Mouse (Mus musculus): Measurements from ENCODE around the gene Xpc. TPM values are rescaled to one million over a fixed set of nuclear protein-coding genes. Genes with fewer than 3 reads are reported as not detected.
"Not testable (repeated sequence)": the region's sequence is repeated elsewhere in the genome, so short reads cannot be mapped to it uniquely, and the experiment has no call there.

Xpc gene
- polyA plus RNA-seq, 1 experiment from 2014 or later = 21.0 TPM

- Histone ChIP-seq H3K27ac (no peak overlapping the region), H3K36me3 (peaks cover 95% of the 10 kb centered on the region), H3K9me3 (no peaks in the 10 kb centered on the region), H3K4me2 (no peak overlapping the region), H3K4me1 (no peaks in the 10 kb centered on the region), H3K9ac (no peak overlapping the region), H3K4me3 (no peak overlapping the region), H3K27me3 (no peaks in the 10 kb centered on the region)
- 85% methylated on average over 10 of the region's 10 CpGs for WGBS
- no peak for ATAC-seq (ENCODE audit: insufficient number of reproducible peaks, insufficient read depth, low FRiP score, low TSS enrichment, low read depth)
Measured at GRCm38 (mm10) chr6:91489872-91490271, 25.8 kb downstream of the Xpc start.

DNA sequence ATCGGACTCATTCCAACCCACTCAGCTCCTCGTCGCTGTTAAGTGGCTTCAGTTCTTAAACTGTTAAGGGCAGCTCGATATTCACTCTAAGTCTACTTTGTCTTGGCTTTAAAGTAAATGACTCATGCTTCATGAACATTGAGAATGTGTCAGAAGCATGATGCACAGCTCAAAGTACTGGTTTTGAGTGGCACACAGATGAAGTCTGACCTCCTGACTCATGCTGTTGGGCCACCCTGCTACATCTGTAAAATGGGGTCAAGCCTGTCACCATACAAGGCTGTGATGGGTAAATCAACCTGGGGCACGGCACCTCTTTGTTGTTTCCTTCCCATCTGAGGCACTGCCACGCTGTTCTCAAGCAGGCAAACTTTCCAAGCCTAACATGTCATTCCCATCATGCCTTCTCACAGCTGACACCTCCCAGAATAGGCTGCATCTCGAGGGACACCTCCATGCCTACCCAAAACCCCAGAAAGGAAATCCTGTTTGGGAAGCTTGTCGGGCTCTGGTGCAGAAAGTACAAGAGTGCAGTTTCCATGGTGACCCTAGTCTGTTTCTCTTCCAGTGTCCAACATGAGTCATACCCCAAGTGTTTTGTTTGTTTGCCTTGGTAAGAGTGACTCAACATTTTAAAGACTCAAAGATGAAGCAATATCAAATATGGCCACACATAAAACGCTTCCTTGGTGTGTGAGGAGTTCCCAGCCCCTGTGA lies 27.0 kb downstream of the Xpc start:
- Histone ChIP-seq H3K27me3 (no peaks in the 10 kb centered on the region), H3K4me3 (no peak overlapping the region), H3K9me3 (no peaks in the 10 kb centered on the region), H3K4me1 (no peaks in the 10 kb centered on the region), H3K9ac (no peak overlapping the region), H3K4me2 (no peak overlapping the region), H3K36me3 (peaks cover 97% of the 10 kb centered on the region), H3K27ac (no peak overlapping the region)
- no peak for ATAC-seq (ENCODE audit: insufficient number of reproducible peaks, insufficient read depth, low FRiP score, low TSS enrichment, low read depth)
- WGBS = 82% methylated on average over 9 of the region's 9 CpGs

- peaks cover 98% of the 10 kb centered on the region for H3K36me3 ChIP-seq
- H3K4me3 ChIP-seq = no peak overlapping the region
- no peak overlapping the region for H3K9ac ChIP-seq
- no peak for ATAC-seq (ENCODE audit: insufficient number of reproducible peaks, insufficient read depth, low FRiP score, low TSS enrichment, low read depth)
- H3K4me1 ChIP-seq = no peaks in the 10 kb centered on the region
- H3K27me3 ChIP-seq = no peaks in the 10 kb centered on the region
- no peaks in the 10 kb centered on the region for H3K9me3 ChIP-seq
- no peak overlapping the region for H3K4me2 ChIP-seq
- WGBS = 91% methylated on average over 15 of the region's 15 CpGs
- H3K27ac ChIP-seq = no peak overlapping the region
Measured at GRCm38 (mm10) chr6:91486736-91487453, 28.8 kb downstream of the Xpc start.

- no peaks in the 10 kb centered on the region for H3K4me1 ChIP-seq
- no peak for ATAC-seq (ENCODE audit: insufficient number of reproducible peaks, insufficient read depth, low FRiP score, low TSS enrichment, low read depth)
- H3K27ac ChIP-seq = no peak overlapping the region
- H3K9ac ChIP-seq = no peak overlapping the region
- no peaks in the 10 kb centered on the region for H3K27me3 ChIP-seq
- 91% methylated on average over 2 of the region's 2 CpGs for WGBS
- H3K4me3 ChIP-seq = no peak overlapping the region
- no peaks in the 10 kb centered on the region for H3K9me3 ChIP-seq
- H3K4me2 ChIP-seq = no peak overlapping the region
- H3K36me3 ChIP-seq = peaks cover 99% of the 10 kb centered on the region
Measured at GRCm38 (mm10) chr6:91483371-91483770, 32.3 kb downstream of the Xpc start.

- no peak overlapping the region for H3K4me2 ChIP-seq
- WGBS = 92% methylated on average over 2 of the region's 2 CpGs
- peaks cover 27% of the 10 kb centered on the region for H3K4me1 ChIP-seq
- no peak overlapping the region for H3K9ac ChIP-seq
- no peak overlapping the region for H3K4me3 ChIP-seq
- H3K27ac ChIP-seq = no peak overlapping the region
- H3K9me3 ChIP-seq = no peaks in the 10 kb centered on the region
- H3K27me3 ChIP-seq = no peaks in the 10 kb centered on the region
- peaks cover 48% of the 10 kb centered on the region for H3K36me3 ChIP-seq
- no peak for ATAC-seq (ENCODE audit: insufficient number of reproducible peaks, insufficient read depth, low FRiP score, low TSS enrichment, low read depth)
Measured at GRCm38 (mm10) chr6:91476541-91476940, 39.1 kb downstream of the Xpc start.

DNA sequence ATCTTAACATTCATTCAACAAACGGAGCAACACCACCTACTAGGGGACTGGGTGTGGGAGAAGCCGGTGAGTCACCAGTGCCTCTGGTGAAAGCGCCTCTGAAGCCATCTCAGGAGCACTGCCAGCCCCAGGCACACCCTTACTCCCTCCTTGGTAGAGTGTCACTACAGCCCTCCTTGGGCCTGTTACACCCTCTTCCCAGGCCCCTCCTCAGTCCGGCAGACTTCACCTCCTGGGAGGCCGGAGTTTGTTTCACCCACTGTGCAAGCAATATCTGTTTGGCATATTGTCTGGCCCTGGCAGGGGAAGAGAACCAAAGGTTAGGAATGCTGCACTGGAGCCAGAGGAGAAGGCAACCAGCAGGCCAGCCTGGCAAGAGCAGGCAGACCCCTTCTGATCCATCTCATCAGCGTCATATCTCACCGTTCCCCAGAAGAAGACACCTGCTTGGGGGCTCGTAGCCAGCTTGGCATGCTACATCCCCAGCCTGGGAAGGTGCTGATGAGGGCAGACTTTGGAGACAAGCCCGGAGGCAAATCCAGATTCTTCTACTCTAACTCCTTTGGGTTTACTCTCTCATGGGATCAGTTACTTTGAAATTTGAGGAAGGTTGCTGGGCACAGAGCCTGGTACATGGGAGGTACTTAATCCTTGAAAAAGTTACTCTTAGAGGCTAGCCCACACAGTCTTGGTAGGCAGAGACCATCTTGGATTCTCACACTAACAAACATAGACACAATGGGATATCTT lies 41.1 kb downstream of the Xpc start:
- whole genome bisulfite sequencing = 49% methylated on average over 9 of the region's 9 CpGs

DNA sequence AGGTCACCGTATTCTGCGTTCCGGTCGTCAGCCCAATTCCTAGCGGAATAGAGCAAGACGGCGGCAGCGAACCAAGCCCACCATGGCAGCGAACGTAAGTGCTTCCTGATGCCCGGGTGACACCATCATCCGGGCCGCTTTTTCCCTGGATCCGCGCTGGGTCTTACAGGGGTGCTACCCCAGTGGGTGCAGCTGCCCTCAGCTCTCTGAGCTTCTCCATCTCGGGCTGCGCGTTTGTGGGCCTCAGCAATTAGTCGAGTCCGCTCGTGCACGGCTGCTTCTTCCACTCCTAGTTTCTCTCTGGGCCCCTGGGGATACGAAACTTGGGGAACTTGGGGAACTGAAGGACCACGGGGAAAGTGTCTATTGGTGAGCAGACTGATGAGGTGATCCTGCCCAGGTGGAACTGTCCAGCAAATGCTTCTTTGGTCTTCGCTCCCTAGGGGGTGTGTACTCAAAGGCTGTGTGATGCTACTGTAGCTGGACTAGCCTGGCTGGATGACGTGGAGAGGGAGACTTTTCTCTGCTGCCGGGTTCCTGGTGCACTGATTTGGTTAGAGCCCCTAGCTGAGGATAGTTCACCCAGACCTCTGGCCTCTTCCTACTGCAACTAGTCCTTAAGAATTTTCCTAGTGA lies 41.8 kb downstream of the Xpc start:
- H3K9ac ChIP-seq = peak overlapping the region; percentile 84
- peak overlapping the region; percentile 90 for H3K27ac ChIP-seq
- H3K4me3 ChIP-seq = peak overlapping the region; percentile 82
- peak overlapping the region; percentile 65 for H3K4me2 ChIP-seq
- H3K36me3 ChIP-seq = peaks cover 24% of the 10 kb centered on the region
- no peaks in the 10 kb centered on the region for H3K9me3 ChIP-seq
- peak; percentile 17; the same call in 1 of the 2 replicates for ATAC-seq (ENCODE audit: insufficient number of reproducible peaks, insufficient read depth, low FRiP score, low TSS enrichment, low read depth)
- H3K27me3 ChIP-seq = no peaks in the 10 kb centered on the region
- under 1% methylated on average over 27 of the region's 27 CpGs for WGBS
- H3K4me1 ChIP-seq = peaks cover 27% of the 10 kb centered on the region

More for the DNA sequence above, 41.1 kb downstream of the Xpc start:
- Histone ChIP-seq H3K4me2 (peak overlapping the region; percentile 65), H3K9me3 (no peaks in the 10 kb centered on the region), H3K4me3 (peak overlapping the region; percentile 82), H3K27ac (no peak overlapping the region), H3K36me3 (peaks cover 29% of the 10 kb centered on the region), H3K9ac (peak overlapping the region; percentile 84), H3K4me1 (peaks cover 27% of the 10 kb centered on the region), H3K27me3 (no peaks in the 10 kb centered on the region)
- ATAC-seq (ENCODE audit: insufficient number of reproducible peaks, insufficient read depth, low FRiP score, low TSS enrichment, low read depth) = no peak

- Histone ChIP-seq H3K27me3 (no peaks in the 10 kb centered on the region), H3K9me3 (no peaks in the 10 kb centered on the region), H3K4me3 (peak within 1 kb of the TSS; percentile 82), H3K4me2 (peak within 1 kb of the TSS; percentile 65), H3K36me3 (peaks cover 18% of the 10 kb centered on the region), H3K27ac (peak within 1 kb of the TSS; percentile 90), H3K4me1 (peaks cover 27% of the 10 kb centered on the region), H3K9ac (peak within 1 kb of the TSS; percentile 87)
- under 1% methylated on average over 74 of the region's 74 CpGs for WGBS
- peak; percentile 96 for ATAC-seq (ENCODE audit: insufficient number of reproducible peaks, insufficient read depth, low FRiP score, low TSS enrichment, low read depth)
Measured at GRCm38 (mm10) chr6:91472868-91473804, 42.6 kb downstream of the Xpc start, which contains the start of the genes Chchd4 and Tmem43. Gene Chchd4 (minus strand): TSS chr6:91473546. Gene Tmem43 (plus strand): TSS chr6:91473703.

- H3K9ac ChIP-seq = peak overlapping the region; percentile 87
- no peak for ATAC-seq (ENCODE audit: insufficient number of reproducible peaks, insufficient read depth, low FRiP score, low TSS enrichment, low read depth)
Measured at GRCm38 (mm10) chr6:91472319-91472718, 43.4 kb downstream of the Xpc start.

GRCm38 (mm10) chr6:91471427-91471826 lies 44.3 kb downstream of the Xpc start:
- not testable (repeated sequence) for ATAC-seq (ENCODE audit: insufficient number of reproducible peaks, insufficient read depth, low FRiP score, low TSS enrichment, low read depth); H3K9me3 ChIP-seq; H3K27ac ChIP-seq; H3K27me3 ChIP-seq
- peaks cover 27% of the 10 kb centered on the region for H3K4me1 ChIP-seq
- 0 out of 2 replicates have a peak overlapping the region, but pooled peaks have one; percentile 82 for H3K4me3 ChIP-seq
- peak overlapping the region; percentile 87; the same call in 1 of the 2 replicates for H3K9ac ChIP-seq
- peaks cover 22% of the 10 kb centered on the region for H3K36me3 ChIP-seq
- 91% methylated on average over 3 of the region's 3 CpGs for whole genome bisulfite sequencing
- 0 out of 2 replicates have a peak overlapping the region, but pooled peaks have one; percentile 63 for H3K4me2 ChIP-seq

More at GRCm38 (mm10) chr6:91472319-91472718, 43.4 kb downstream of the Xpc start:
- H3K27ac ChIP-seq = peak overlapping the region; percentile 90
- H3K4me3 ChIP-seq = peak overlapping the region; percentile 82
- WGBS = 26% methylated on average over 6 of the region's 6 CpGs
- H3K27me3 ChIP-seq = no peaks in the 10 kb centered on the region
- H3K9me3 ChIP-seq = no peaks in the 10 kb centered on the region
- peaks cover 18% of the 10 kb centered on the region for H3K36me3 ChIP-seq
- peak overlapping the region; percentile 63 for H3K4me2 ChIP-seq
- H3K4me1 ChIP-seq = peaks cover 27% of the 10 kb centered on the region

All from embryonic facial prominence, embryonic 13.5 days (tissue).